Mouse (Mus musculus): ENCODE measurements around the gene Rc3h1.

DNA sequence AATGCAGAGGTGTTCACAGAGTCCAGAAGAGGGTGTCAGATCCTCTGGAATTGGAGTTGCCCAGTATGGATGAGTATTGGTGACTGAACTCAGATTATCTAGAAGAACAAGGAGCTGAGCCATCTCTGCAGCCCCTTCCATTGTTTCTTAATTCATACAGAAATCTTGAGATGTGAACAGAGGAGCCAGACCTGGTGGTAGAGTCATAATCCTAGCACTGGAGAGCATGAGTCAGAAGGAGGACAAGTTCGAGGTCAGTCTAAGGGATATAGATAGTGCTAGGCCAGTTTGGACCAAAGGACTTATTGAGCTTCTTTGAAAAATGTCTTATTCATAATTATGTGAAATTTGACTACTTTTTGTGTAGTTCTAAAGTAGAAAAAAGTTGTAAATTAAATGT lies 4.6 kb downstream of the Rc3h1 start:
- TF ChIP-seq POLR2A (IDR thresholded peaks at IDR 0.05; ENCODE audit: low read depth, low read length) = no peak
- no peak for TF ChIP-seq CTCF (IDR thresholded peaks at IDR 0.05; ENCODE audit: extremely low read depth, insufficient read length, insufficient replicate concordance, low read depth, low read length)
